Mouse (Mus musculus) heart, postnatal 25 days (tissue): ENCODE data around the gene Olfr592. TPM values are rescaled to one million over a fixed set of nuclear protein-coding genes. Genes with fewer than 3 reads are reported as not detected.
"Not testable (repeated sequence)": the region's sequence is repeated elsewhere in the genome, so short reads cannot be mapped to it uniquely, and the experiment has no call there.

Experiments
- DNase-seq: peaks from one replicate; pipeline ENCODE4 v3.0.0; 2022; ENCODE audit warnings: low spot score
- intact Hi-C: fragments of 180-260 bp; cut with DNase I; formaldehyde crosslinking; loops from one replicate; pipeline ENCODE4 v1.15.1; 2025
- total RNA-seq, 2 experiments: library from RNA; stranded (reverse); gene quantifications; 2 replicates each; pipeline ENCODE4 v1.2.3; 2021

Gene Olfr592
- not detected for total RNA-seq

DNA sequence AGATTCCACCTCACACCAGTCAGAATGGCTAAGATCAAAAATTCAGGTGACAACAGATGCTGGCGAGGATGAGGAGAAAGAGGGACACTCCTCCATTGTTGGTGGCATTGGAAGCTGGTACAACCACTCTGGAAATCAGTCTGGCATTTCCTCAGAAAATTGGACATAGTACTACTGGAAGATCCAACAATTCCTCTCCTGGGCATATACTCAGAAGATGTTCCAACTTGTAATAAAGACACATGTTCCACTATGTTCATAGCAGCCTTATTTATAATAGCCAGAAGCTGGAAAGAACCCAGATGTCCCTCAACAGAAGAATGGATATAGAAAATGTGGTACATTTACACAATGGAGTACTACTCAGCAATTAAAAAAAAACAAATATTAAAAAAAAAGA is at the start of gene Olfr592:
Olfr592 (plus strand) TSS at position 301 of the 400 bp plus-strand sequence.
- DNase-seq, intact Hi-C loops: not testable (repeated sequence)

DNA sequence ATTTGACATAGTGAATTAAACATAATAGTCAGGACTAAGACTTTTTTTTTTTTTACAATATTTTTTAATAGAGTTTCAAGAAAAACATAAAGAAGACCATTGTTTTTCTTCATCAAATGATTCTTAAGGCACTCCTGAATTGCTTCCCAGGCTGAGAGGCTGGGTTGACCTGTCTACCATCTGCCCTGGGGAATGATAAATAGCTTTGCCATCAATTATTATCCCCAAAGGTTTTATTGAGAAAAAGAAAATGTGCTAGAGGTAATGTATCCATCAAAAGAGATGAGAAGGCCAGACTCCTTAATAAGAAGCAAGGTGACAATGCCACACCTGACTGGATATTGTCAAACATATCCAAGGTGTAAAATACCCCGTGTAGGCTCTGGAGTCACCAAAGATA is 44.0 kb upstream of the Olfr592 start, which contains the start of gene Olfr588-ps1:
Olfr588-ps1 (plus strand) TSS at position 301 of the 400 bp plus-strand sequence.
- intact Hi-C loops, result no loop called here
- no peak for DNase-seq

DNA sequence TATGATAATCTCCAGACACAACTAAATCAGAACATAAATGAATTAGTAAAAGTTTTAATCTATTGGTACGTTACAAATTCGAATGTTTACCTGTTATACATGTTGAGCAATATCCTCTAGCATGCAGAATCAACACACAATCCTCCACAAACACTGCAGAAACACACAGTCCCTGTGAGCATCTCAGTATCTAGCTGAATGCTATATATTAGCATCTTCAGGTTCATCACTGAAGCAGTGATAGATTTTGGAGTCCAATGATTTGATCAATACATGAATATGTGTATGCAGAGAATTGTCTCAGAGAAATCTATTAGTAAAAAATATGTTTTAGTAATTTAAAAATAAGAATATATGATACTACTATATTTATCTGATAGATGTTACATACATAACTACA is 28.3 kb upstream of the Olfr592 start, which contains the start of gene Olfr589:
Olfr589 (minus strand) TSS at position 101 of the 400 bp plus-strand sequence.
- intact Hi-C loops, result no loop called here
- no peak for DNase-seq

DNA sequence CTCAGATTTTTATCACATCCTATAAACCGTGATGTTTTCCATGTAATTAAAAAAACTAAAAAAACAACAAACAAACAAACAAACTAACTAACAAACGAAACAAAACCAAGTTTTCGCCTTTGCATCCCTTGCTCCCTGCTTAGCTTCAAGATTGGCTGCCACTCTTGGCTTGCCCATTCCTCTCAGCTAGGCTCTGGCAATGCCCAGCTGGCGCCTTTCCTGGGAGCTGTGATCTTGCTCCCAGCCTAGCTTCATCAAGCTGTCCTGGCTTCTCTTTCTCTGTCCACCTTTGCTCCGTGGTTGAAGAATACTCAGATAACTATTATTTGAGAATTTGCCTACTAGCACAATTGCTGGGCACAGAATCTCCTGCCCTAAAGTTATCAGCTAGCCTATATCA is 14.9 kb upstream of the Olfr592 start:
- no peak for DNase-seq
- intact Hi-C loops, result no loop called here

DNA sequence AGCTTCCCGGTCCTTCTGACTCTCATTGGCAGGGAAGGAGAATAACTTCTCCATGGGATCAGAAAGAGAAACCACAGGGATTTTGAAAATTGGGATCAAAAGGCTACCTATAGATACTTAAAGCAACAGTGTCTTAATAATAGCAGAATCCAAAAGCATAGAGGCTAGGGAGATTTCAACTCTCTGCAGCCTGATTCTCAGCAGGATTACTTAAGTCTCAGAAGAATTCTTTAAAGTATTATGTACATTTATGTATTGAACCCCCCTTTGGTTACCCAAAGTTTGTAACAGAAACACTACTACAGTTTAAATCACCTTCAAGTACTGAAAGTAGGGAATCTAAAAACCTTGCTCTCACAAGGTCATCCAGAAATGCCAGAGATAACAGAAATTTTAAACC is 6.4 kb upstream of the Olfr592 start, which contains the start of gene Olfr591:
Olfr591 (minus strand) TSS at position 101 of the 400 bp plus-strand sequence.
- DNase-seq, result no peak
- intact Hi-C loops, result no loop called here

DNA sequence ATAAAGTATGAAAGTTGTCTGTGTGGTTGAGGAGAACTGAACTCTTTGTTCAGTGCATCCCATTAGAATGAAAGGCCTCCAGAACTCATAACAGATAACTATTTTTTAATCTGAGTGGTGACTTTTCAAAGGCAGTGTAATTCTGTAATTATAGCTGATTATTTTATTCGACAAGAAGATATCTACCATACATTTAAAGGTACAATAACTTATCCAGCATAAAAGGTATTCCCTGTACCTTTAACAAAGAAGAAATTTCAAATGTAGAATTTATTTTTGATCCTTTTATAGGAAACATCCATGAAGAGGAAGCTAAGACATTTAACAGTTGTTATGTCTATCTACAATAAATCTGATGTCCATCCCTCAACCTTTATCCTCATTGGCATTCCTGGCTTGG is 27.0 kb downstream of the Olfr592 start, which contains the start of gene Olfr593:
Olfr593 (plus strand) TSS at position 301 of the 400 bp plus-strand sequence.
- no peak for DNase-seq
- intact Hi-C loops, result no loop called here

DNA sequence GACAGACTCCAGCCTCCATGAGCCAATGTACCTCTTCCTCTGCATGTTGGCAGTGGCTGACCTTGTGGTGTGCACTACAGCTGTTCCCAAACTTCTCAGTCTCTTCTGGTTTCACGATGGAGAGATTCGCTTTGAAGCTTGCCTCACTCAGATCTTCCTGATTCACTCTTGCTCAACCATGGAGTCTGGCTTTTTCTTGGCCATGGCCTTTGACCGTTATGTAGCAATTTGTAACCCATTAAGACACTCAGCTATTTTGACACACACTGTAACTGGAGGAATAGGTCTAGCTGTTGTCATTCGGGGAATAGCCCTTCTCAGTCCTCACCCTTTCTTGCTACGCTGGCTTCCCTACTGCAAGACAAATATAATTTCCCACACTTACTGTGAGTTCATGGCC is 27.4 kb downstream of the Olfr592 start:
- intact Hi-C loops, DNase-seq: not testable (repeated sequence)

DNA sequence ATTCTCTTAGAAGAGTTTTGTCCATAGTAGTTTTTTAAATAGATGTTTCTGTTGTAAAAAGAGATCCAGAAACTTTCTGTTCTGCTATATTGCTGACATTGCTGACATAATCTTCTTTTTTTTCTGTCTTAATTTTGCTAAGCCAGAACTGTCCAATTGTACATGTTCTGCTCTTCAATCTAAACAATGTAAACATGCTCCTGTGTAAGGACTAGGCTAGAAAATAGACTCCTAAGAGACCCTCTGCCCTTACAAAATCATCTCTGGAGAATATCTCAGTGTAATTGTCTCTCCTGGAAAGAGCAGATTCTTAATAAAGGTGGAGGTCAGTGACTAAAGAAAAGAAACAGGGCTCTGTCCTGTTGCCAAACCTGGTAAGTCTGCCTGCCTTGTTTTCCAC is 32.1 kb downstream of the Olfr592 start, which contains the start of gene Olfr594:
Olfr594 (plus strand) TSS at position 301 of the 400 bp plus-strand sequence.
- no peak for DNase-seq
- intact Hi-C loops, result no loop called here

Other genes starting within 250 kb of the Olfr592 start
- not detected for gene Olfr573-ps1, start 242.2 kb upstream of the Olfr592 start, total RNA-seq
- gene Olfr574, start 236.3 kb upstream of the Olfr592 start, total RNA-seq, result not detected
- not detected for gene Olfr575, start 226.0 kb upstream of the Olfr592 start, total RNA-seq
- not detected for gene Olfr576, start 222.1 kb upstream of the Olfr592 start, total RNA-seq
- gene Olfr577, start 208.9 kb upstream of the Olfr592 start, total RNA-seq, result not detected
- not detected for gene Olfr578, start 195.5 kb upstream of the Olfr592 start, total RNA-seq
- gene Olfr582, start 146.8 kb upstream of the Olfr592 start, total RNA-seq, result not detected
- not detected for gene Olfr583, start 133.5 kb upstream of the Olfr592 start, total RNA-seq
- gene Olfr584, start 102.9 kb upstream of the Olfr592 start, total RNA-seq, result not detected
- not detected for gene Olfr585, start 87.1 kb upstream of the Olfr592 start, total RNA-seq
- not detected for gene Olfr586, start 59.2 kb upstream of the Olfr592 start, total RNA-seq
- not detected for gene Olfr588-ps1, start 43.9 kb upstream of the Olfr592 start, total RNA-seq
- not detected for gene Olfr589, start 28.4 kb upstream of the Olfr592 start, total RNA-seq
- gene Olfr591, start 6.5 kb upstream of the Olfr592 start, total RNA-seq, result not detected
- not detected for gene Olfr593, start 27.1 kb downstream of the Olfr592 start, total RNA-seq
- not detected for gene Olfr594, start 32.2 kb downstream of the Olfr592 start, total RNA-seq
- gene Usp17ld, start 67.7 kb downstream of the Olfr592 start, total RNA-seq, result not detected
- gene Olfr596, start 120.8 kb downstream of the Olfr592 start, total RNA-seq, result not detected
- gene Olfr597, start 131.5 kb downstream of the Olfr592 start, total RNA-seq, result not detected
- not detected for gene Olfr598, start 138.8 kb downstream of the Olfr592 start, total RNA-seq
- gene Olfr599, start 151.1 kb downstream of the Olfr592 start, total RNA-seq, result not detected
- gene Olfr600, start 164.9 kb downstream of the Olfr592 start, total RNA-seq, result not detected
- not detected for gene Olfr601, start 177.9 kb downstream of the Olfr592 start, total RNA-seq
- not detected for gene Olfr603, start 201.4 kb downstream of the Olfr592 start, total RNA-seq
- not detected for gene Usp17lc, start 230.3 kb downstream of the Olfr592 start, total RNA-seq